Mouse (Mus musculus) olfactory bulb, adult 2 months (tissue): ENCODE data around the gene Tekt5. TPM values are rescaled to one million over a fixed set of nuclear protein-coding genes. Genes with fewer than 3 reads are reported as not detected.

ENCODE experiments used
- H3K27ac ChIP-seq: fragments of 200-500 bp; 2 replicates; pipeline ENCODE4 v1.5.1; 2012; ENCODE audit warnings: low read depth, low read length; ENCODE audit not compliant: insufficient read depth
- H3K4me1 ChIP-seq: fragments of 200-500 bp; 2 replicates; pipeline ENCODE4 v1.6.1; 2012; ENCODE audit warnings: low read length; ENCODE audit not compliant: control insufficient read depth, insufficient read depth
- H3K4me3 ChIP-seq: fragments of 200-500 bp; 2 replicates; pipeline ENCODE4 v1.5.1; 2012; ENCODE audit warnings: mild to moderate bottlenecking, low read depth, low read length, moderate library complexity; ENCODE audit not compliant: insufficient read depth
- CTCF ChIP-seq: fragments of 200-500 bp; IDR thresholded peaks from 2 replicates; pipeline ENCODE4 v1.5.1; 2012; ENCODE audit warnings: low read depth, mild to moderate bottlenecking, low read length, moderate library complexity; ENCODE audit not compliant: insufficient read depth
- POLR2A ChIP-seq: fragments of 200-500 bp; IDR thresholded peaks from 2 replicates; pipeline ENCODE4 v1.6.1; 2012; ENCODE audit warnings: mild to moderate bottlenecking, low read depth, low read length, moderate library complexity; ENCODE audit not compliant: insufficient read depth
- WGBS: fragments of 180-500 bp; shearing (Covaris S2); methylation state at CpG from one replicate; pipeline ENCODE4 v1.1.7; 2018; 5-methylcytosine and 5-hydroxymethylcytosine counted together
- polyA plus RNA-seq: library from polyadenylated mRNA; stranded (reverse); fragments of >200 nt; gene quantifications from 2 replicates; pipeline ENCODE4 v1.2.4, GENCODE M21; 2012; ENCODE audit warnings: low replicate concordance; ENCODE audit not compliant: missing spikeins, insufficient read depth, insufficient read length

Gene Tekt5
- polyA plus RNA-seq, 1 experiment: not detected

GRCm38 (mm10) chr16:10420447-10421054 lies 25.3 kb upstream of the Tekt5 start:
- no peak overlapping the region for H3K4me3 ChIP-seq
- WGBS: 96% methylated on average over 9 of the region's 9 CpGs
- no peak for TF ChIP-seq POLR2A
- no peak for TF ChIP-seq CTCF
- no peaks in the 10 kb centered on the region for H3K4me1 ChIP-seq
- H3K27ac ChIP-seq: no peak overlapping the region

GRCm38 (mm10) chr16:10417723-10418259 lies 22.5 kb upstream of the Tekt5 start:
- whole genome bisulfite sequencing: 88% methylated on average over 9 of the region's 9 CpGs
- no peak for TF ChIP-seq POLR2A
- no peak for TF ChIP-seq CTCF

GRCm38 (mm10) chr16:10416866-10417265 lies 21.6 kb upstream of the Tekt5 start:
- 94% methylated on average over 4 of the region's 4 CpGs for WGBS

More at GRCm38 (mm10) chr16:10417723-10418259, 22.5 kb upstream of the Tekt5 start:
- Histone ChIP-seq H3K4me3 (no peak overlapping the region), H3K4me1 (no peaks in the 10 kb centered on the region), H3K27ac (no peak overlapping the region)

GRCm38 (mm10) chr16:10415976-10416375 lies 20.7 kb upstream of the Tekt5 start:
- no peak overlapping the region for H3K4me3 ChIP-seq
- H3K4me1 ChIP-seq: no peaks in the 10 kb centered on the region
- no peak overlapping the region for H3K27ac ChIP-seq
- 58% methylated on average over 6 of the region's 6 CpGs for WGBS
- TF ChIP-seq POLR2A (no peak), CTCF (no peak)

More at GRCm38 (mm10) chr16:10416866-10417265, 21.6 kb upstream of the Tekt5 start:
- no peak for TF ChIP-seq POLR2A
- TF ChIP-seq CTCF: no peak
- Histone ChIP-seq H3K4me1 (no peaks in the 10 kb centered on the region), H3K27ac (no peak overlapping the region), H3K4me3 (no peak overlapping the region)

- H3K27ac ChIP-seq: peak within 1 kb of the TSS; percentile 47; the same call in 1 of the 2 replicates
- H3K4me1 ChIP-seq: no peaks in the 10 kb centered on the region
- peak within 1 kb of the TSS; percentile 76 for H3K4me3 ChIP-seq
- TF ChIP-seq POLR2A: peak; percentile 93; the same call in 1 of the 2 replicates
- TF ChIP-seq CTCF: no peak
- WGBS: 3% methylated on average over 56 of the region's 56 CpGs
These were observed 16.8 kb upstream of the Tekt5 start, which contains the start of gene Nubp1 for GRCm38 (mm10) chr16:10411764-10412746. Nubp1 (plus strand) TSS chr16:10411948.

GRCm38 (mm10) chr16:10399160-10399559 lies 3.9 kb upstream of the Tekt5 start:
- no peak overlapping the region for H3K27ac ChIP-seq
- 19% methylated on average over 7 of the region's 7 CpGs for whole genome bisulfite sequencing
- H3K4me1 ChIP-seq: peaks cover 7% of the 10 kb centered on the region; the same call in 1 of the 2 replicates
- H3K4me3 ChIP-seq: no peak overlapping the region
- TF ChIP-seq POLR2A (no peak), CTCF (peak; percentile 57; the same call in 1 of the 2 replicates)

GRCm38 (mm10) chr16:10398755-10399154 lies 3.5 kb upstream of the Tekt5 start:
- H3K27ac ChIP-seq: no peak overlapping the region
- WGBS: 70% methylated on average over 5 of the region's 5 CpGs
- H3K4me3 ChIP-seq: no peak overlapping the region
- TF ChIP-seq CTCF: no peak
- H3K4me1 ChIP-seq: peaks cover 7% of the 10 kb centered on the region; the same call in 1 of the 2 replicates

GRCm38 (mm10) chr16:10392587-10392986 lies 2.7 kb downstream of the Tekt5 start:
- Histone ChIP-seq H3K4me1 (peaks cover 7% of the 10 kb centered on the region; the same call in 1 of the 2 replicates), H3K4me3 (no peak overlapping the region), H3K27ac (no peak overlapping the region)
- WGBS: 88% methylated on average over 9 of the region's 9 CpGs
- TF ChIP-seq POLR2A: no peak
- no peak for TF ChIP-seq CTCF
